ENCODE assay signal across 11 mouse cellular contexts in the genomic region with DNA sequence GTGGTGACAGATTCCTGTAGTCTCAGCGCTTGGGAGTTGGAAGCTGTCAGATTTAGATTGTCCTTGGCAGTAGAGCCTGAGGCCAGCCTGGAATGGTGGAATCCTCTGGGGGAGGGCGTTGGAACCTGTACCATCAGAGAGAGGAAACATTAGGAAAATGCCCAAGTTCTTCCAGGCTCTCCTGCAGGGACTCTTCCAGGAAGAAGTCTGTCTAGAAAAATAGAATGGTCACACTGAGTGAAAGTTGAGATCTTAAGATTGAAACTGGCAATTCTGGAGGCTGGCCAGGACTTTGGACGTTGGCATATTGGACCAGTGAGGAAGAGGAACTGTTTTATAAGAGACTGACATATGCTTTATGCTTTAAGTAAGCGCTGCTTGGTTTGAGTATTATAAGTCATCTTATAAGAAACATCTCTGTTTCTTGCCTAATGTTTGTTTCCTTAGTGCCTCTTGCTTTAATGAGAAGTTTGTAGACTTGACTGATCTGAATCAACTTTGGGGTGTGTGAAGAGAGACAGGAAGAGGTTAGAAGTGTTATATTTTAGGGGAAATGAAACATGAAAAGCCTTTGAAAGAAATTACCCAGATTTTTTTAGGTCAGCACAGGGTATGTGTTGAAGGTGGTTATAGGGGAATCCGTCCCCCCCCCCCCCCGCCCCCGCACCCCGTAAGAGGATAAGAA. TPM values are rescaled to one million over a fixed set of nuclear protein-coding genes. Genes with fewer than 3 reads are reported as not detected.
DNase-seq lines count a peak whose midpoint lies in the region; ATAC-seq and TF ChIP-seq lines count a peak whose summit lies in the region.
"Had no signal": no experiment of that assay in that cellular context is flagged by ENCODE, and none has a peak within 500 bp of the region (broad histone marks: within the 10 kb centered on the region; RNA-seq: fewer than 3 reads in every experiment).

No protein-coding gene starts in this region.

- no peaks in the 10 kb centered on the region for H3K9me3 ChIP-seq in kidney, embryonic 15.5 days (replicated peaks)

- H3K4me3 ChIP-seq in kidney, adult 2 months (ENCODE audit: insufficient read depth, low read depth, low read length), result no peak overlapping the region
- H3K4me3 ChIP-seq in kidney, embryonic 15.5 days (replicated peaks), result no peak overlapping the region
- no peak overlapping the region for H3K4me3 ChIP-seq in myocyte
- H3K4me3 ChIP-seq: limb, embryonic 12.5 days had no signal

- peaks cover 71% of the 10 kb centered on the region for H3K79me2 ChIP-seq in myocyte (ENCODE audit: control insufficient read depth, insufficient read depth)

- H3K4me1 ChIP-seq in kidney, adult 2 months (ENCODE audit: control insufficient read depth, insufficient read depth, low read length), result peaks cover 17% of the 10 kb centered on the region; the same call in 1 of the 2 replicates
- peaks cover 29% of the 10 kb centered on the region for H3K4me1 ChIP-seq in kidney, embryonic 15.5 days

- ATAC-seq in kidney, embryonic 15.5 days (replicated peaks; ENCODE audit: low FRiP score), result no peak
- no peak for ATAC-seq in erythroblast, adult 5-6 weeks (replicated peaks; ENCODE audit: low FRiP score, poor library complexity, severe bottlenecking)
- ATAC-seq: hindbrain, embryonic 16.5 days had no signal

- H3K4me2 ChIP-seq in kidney, embryonic 15.5 days, result no peak overlapping the region
- peak overlapping the region; percentile 46 for H3K4me2 ChIP-seq in myocyte (ENCODE audit: low read depth)
- H3K4me2 ChIP-seq: limb, embryonic 12.5 days had no signal

- DNase-seq in kidney, adult 2 months, result peak; percentile 40
- peak; percentile 19 for DNase-seq in NIH3T3 (ENCODE audit: low read depth)
- peak; percentile 33 for DNase-seq in cerebellum, adult 9-11 months
- DNase-seq in layer of hippocampus, adult 11-12 months (ENCODE audit: low spot score), result no peak
- DNase-seq: heart, adult 11 months; right cerebral cortex, postnatal 25 days had no signal

- H3K36me3 ChIP-seq in kidney, adult 2 months (ENCODE audit: control insufficient read depth, insufficient read depth, low read length), result no peaks in the 10 kb centered on the region
- no peaks in the 10 kb centered on the region for H3K36me3 ChIP-seq in kidney, embryonic 15.5 days
- H3K36me3 ChIP-seq in myocyte (ENCODE audit: control insufficient read depth, insufficient read depth), result no peaks in the 10 kb centered on the region
- H3K36me3 ChIP-seq: limb, embryonic 12.5 days had no signal

- H3ac ChIP-seq in myocyte (ENCODE audit: control insufficient read depth, insufficient read length), result no peak overlapping the region

- 74% methylated on average over 8 of the region's 8 CpGs for WGBS in kidney, adult 2 months
- WGBS in kidney, embryonic 15.5 days, result 82% methylated on average over 8 of the region's 8 CpGs

- H3K9ac ChIP-seq in kidney, embryonic 15.5 days, result no peak overlapping the region
- H3K9ac ChIP-seq: limb, embryonic 12.5 days had no signal

- H3K27me3 ChIP-seq in kidney, adult 2 months (replicated peaks; ENCODE audit: control insufficient read depth, insufficient read depth, low read length), result no peaks in the 10 kb centered on the region
- no peaks in the 10 kb centered on the region for H3K27me3 ChIP-seq in kidney, embryonic 15.5 days
- no peaks in the 10 kb centered on the region for H3K27me3 ChIP-seq in myocyte (ENCODE audit: control insufficient read depth, insufficient read depth, insufficient read length)
- H3K27me3 ChIP-seq: limb, embryonic 12.5 days had no signal

- no peak for TF ChIP-seq CTCF in kidney, adult 2 months (conservative IDR thresholded peaks at IDR 0.05; ENCODE audit: insufficient read depth, insufficient read length, low read depth, low read length)

- no peak overlapping the region for H3K27ac ChIP-seq in kidney, adult 2 months (ENCODE audit: insufficient read depth, low read depth, low read length)
- no peak overlapping the region for H3K27ac ChIP-seq in kidney, embryonic 15.5 days
- H3K27ac ChIP-seq: limb, embryonic 12.5 days had no signal

- no peak for TF ChIP-seq POLR2A in kidney, adult 2 months (IDR thresholded peaks at IDR 0.05; ENCODE audit: low read depth, low read length)
- TF ChIP-seq POLR2A in myocyte (IDR thresholded peaks at IDR 0.05; ENCODE audit: insufficient read length, low read depth), result no peak

TF ChIP-seq in myocyte, 11 proteins besides CTCF, POLR2A, EP300 and RAD21:
- TF ChIP-seq TCF12 (IDR thresholded peaks at IDR 0.05; ENCODE audit: insufficient read depth, poor library complexity, severe bottlenecking) (no peak), USF1 (IDR thresholded peaks at IDR 0.05; ENCODE audit: low read depth) (no peak), MYOD1 (IDR thresholded peaks at IDR 0.05; ENCODE audit: control insufficient read depth in 1 of 3, insufficient read length in 2 of 3, low read depth in 2 of 3) (no peak), MAX (IDR thresholded peaks at IDR 0.05; ENCODE audit: low read depth) (no peak), E2F4 (IDR thresholded peaks at IDR 0.05; ENCODE audit: insufficient read depth) (no peak), TCF3 (IDR thresholded peaks at IDR 0.05; ENCODE audit: insufficient read length, low read depth) (no peak), SRF (IDR thresholded peaks at IDR 0.05; ENCODE audit: control insufficient read depth, insufficient read length, low read depth) (no peak), CEBPB (IDR thresholded peaks at IDR 0.05; ENCODE audit: insufficient read depth, poor library complexity, severe bottlenecking) (no peak), MYOG (IDR thresholded peaks at IDR 0.05; ENCODE audit: control insufficient read depth in 1 of 3, insufficient read depth in 1 of 3, insufficient read length in 2 of 3, low read depth in 2 of 3) (no peak), REST (IDR thresholded peaks at IDR 0.05; ENCODE audit: insufficient read depth, insufficient read length) (no peak), POLR2AphosphoS2 (IDR thresholded peaks at IDR 0.05; ENCODE audit: insufficient read length, low read depth) (no peak)

RNA-seq across cellular contexts. Expression of gene Uhrf1bp1l, which starts 2.6 kb away (rescaled TPM):
- 24.3 and 25.9 TPM in 2 replicates for polyA plus RNA-seq in kidney, adult 2 months (2012; rRNA removed)
- polyA plus RNA-seq in kidney, embryonic 15.5 days (2015; fragmentation: Nextera tagmentation; extraction: Ambion mirVana), result 30.3 and 34.9 TPM in 2 replicates
- 16.0 TPM for polyA plus RNA-seq in myocyte (2012; fragmentation: generic; extraction: Trizol)
- total RNA-seq in erythroblast, adult 5-6 weeks (2015; ENCODE audit: low replicate concordance), result 11.7 and 14.4 TPM in 2 replicates
- 7.4 and 9.5 TPM in 2 replicates for total RNA-seq in erythroblast, adult 5-6 weeks (2017; ENCODE audit: low replicate concordance)

RNA-seq across cellular contexts. Expression of gene Actr6, which starts 15.3 kb away (rescaled TPM):
- 1.7 and 3.0 TPM in 2 replicates for polyA plus RNA-seq in kidney, adult 2 months (2012; rRNA removed)
- 33.4 and 35.3 TPM in 2 replicates for polyA plus RNA-seq in kidney, embryonic 15.5 days (2015; fragmentation: Nextera tagmentation; extraction: Ambion mirVana)
- 4.5 TPM for polyA plus RNA-seq in myocyte (2012; fragmentation: generic; extraction: Trizol)
- 5.6 and 8.8 TPM in 2 replicates for total RNA-seq in erythroblast, adult 5-6 weeks (2015; ENCODE audit: low replicate concordance)
- total RNA-seq in erythroblast, adult 5-6 weeks (2017; ENCODE audit: low replicate concordance), result 3.2 and 8.1 TPM in 2 replicates
